Mouse (Mus musculus): ENCODE data around the gene Dhx15. TPM values are rescaled to one million over a fixed set of nuclear protein-coding genes. Genes with fewer than 3 reads are reported as not detected.

Gene Dhx15
- polyA plus RNA-seq, 1 experiment, result 98.2 TPM

DNA sequence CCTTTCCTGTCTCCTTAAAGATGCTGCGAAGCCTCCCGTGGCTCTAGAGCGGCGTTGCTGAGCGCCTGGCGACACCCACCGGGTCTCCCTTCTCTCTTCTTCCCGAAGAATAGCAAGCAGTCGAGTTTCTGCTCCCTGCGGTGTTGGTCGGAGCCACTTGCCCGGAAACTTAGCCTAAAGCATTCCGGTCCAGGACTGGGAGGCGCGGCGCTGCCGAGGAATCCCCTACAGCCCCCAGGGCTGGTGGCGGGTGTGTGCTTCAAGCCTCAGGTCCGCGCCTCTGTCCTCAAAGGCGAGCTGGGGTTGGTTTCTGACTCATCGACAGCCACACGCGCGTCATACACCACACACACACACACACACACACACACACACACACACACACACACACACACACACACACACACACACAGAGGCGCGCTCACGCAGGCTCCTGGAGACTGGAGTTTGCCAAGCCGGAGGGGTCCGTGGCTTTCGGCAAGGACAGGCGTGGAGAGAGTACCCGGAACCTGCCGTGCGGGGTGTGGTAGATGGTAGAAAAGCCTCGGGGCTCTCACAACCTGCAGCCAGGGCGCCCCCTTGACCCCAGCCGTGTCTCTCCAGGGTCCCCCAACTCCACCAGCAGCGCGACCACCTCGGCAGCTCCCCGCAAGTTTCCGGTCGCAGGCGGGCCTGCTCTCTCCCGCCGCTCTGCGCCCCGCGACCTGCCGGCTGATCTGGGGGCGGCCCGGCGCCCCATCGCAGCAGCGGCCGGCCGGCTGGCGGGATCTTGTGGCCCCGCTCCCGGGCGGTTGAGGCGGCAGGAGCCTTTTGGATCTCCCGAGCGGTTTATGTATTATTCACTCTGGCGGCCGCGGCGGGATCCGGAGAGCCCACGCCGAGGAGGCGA lies 77.1 kb downstream of the Dhx15 start:
- DNase-seq (ENCODE audit: extremely low spot score in 1 of 2, low spot score in 1 of 2), result peak in 1 of 2 experiments; percentile 46

GRCm38 (mm10) chr5:52112191-52112760 lies 78.0 kb downstream of the Dhx15 start:
- DNase-seq (ENCODE audit: extremely low spot score in 1 of 2, low spot score in 1 of 2), result no peak

DNA sequence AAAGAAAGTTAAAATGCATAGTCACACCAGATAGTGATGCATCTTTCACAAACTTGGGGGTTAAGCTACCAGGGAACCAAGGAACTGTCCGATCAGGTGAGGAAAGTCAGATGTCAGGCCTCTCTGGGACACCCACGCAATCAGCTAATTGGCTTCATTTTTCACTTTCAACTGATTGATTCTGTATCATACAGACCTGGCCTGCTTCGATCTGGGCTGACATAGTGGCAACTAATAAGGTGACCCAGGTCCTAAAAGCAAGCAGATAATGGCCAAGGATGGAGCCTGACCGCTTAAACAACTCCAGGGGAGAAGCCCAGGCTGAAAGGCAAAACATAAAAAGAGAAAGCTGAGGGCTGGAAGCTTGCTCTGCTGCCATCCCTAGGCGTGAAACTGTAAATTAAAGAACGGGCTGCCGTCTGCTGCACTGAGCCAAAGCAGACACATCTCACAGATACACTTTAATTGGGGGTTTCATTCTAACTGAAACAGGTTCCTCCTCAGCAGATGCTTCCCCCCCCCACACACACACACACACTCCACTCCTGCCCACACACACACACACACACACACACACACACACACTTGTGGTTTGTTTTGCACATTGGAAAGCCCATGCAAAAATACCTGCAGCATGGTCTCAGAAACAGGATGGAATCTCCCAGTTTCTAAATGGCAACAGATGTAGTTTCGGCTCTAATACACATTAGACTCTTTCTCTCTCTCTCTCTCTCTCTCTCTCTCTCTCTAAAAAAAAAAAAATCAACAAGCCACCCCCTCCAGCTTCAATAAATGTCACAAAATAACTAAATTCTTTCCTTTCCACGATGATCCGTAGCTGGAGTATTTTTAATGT lies 79.3 kb downstream of the Dhx15 start:
- DNase-seq (ENCODE audit: extremely low spot score in 1 of 2, low spot score in 1 of 2), result peak in 1 of 2 experiments; percentile 67

Other genes with a start within 250 kb of the Dhx15 start
- 12.1 and 13.4 TPM in 2 replicates for gene Sod3, start 173.3 kb upstream of the Dhx15 start, polyA plus RNA-seq (2012; rRNA removed)